Mouse (Mus musculus): ENCODE data around the gene Cdcp1. TPM values are rescaled to one million over a fixed set of nuclear protein-coding genes. Genes with fewer than 3 reads are reported as not detected.

Cdcp1 gene
- not detected in 2 replicates for polyA plus RNA-seq (2012)

DNA sequence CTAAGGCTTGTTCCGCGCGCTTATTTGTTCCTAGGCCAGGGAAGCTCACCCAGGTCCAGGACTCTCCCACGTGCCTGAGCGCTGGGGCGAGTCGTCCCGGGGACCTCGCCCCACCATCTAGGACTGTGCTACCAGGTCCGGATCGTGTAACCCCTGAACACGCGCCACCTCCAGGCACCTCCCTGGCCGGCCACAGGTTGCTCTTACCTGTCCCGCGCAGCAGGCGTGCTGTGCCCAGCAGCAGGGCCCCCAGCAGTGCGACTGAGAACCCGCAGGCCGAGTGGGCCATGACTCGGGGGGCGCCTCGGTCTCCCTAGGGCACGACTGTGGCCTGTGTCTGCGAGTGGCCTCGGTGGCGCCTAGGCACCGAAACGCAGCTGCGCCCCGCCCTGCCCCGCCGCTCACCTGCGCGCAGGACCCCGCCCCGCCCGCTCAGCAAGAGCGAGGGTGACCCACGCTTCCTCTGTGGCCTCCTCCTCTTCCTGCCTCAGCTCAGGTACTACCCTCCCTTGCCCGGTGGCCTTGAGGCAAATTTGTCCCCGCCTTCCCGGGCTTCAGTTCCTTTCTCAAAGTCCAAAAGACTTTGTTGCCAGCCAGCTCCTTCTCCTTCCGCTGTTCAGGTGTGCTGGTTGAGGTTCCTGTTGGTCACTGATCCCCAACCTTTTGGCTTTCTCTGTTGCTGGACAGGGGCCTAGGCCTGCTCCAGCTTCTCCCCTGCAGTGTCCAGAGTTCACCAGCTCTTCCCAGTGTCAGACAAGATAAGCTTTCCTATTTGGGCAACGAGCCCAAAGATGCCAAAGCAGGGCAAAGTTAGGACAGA lies at the start of gene Cdcp1:
Gene Cdcp1, minus strand, starts transcription at position 418 of the 820 bp plus-strand sequence.
- TF ChIP-seq GATA1 (IDR thresholded peaks at IDR 0.05; ENCODE audit: low read length), result no peak
- no peak for TF ChIP-seq TAL1 (IDR thresholded peaks at IDR 0.05; ENCODE audit: low read length)
- H3K4me1 ChIP-seq (ENCODE audit: control insufficient read depth), result peaks cover 5% of the 10 kb centered on the region
- peaks cover 25% of the 10 kb centered on the region for H3K27me3 ChIP-seq (ENCODE audit: control insufficient read depth)
- no peaks in the 10 kb centered on the region for H3K36me3 ChIP-seq (ENCODE audit: control insufficient read depth)
- no peaks in the 10 kb centered on the region for H3K9me3 ChIP-seq (ENCODE audit: control insufficient read depth, low read length)
- peak within 1 kb of the TSS; percentile 27 for H3K4me3 ChIP-seq (replicated peaks)

DNA sequence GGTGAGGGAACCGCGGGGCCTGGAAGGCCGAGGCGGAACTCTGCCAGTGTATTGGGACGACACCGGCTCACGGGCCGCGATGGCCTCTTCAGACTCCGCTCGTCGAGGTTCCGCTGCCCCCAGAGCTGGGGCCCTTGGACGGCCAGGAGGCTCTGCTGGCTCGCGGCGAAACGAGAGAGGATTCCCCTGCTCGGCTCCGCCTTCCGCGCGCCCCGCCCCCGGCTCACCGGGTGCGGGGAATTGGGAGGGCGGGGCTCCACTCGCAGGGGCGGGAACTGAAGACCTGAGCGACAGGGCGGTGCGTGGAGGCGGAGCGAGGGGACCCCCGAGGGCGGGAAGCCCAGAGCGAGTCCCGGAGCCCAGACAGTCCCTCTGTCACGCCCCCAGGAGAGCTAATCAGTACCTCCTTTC lies 44.8 kb upstream of the Cdcp1 start, which contains the start of gene Tmem158:
Gene Tmem158, minus strand, starts transcription at position 154 of the 411 bp plus-strand sequence.
- peaks cover 58% of the 10 kb centered on the region for H3K27me3 ChIP-seq (ENCODE audit: control insufficient read depth)
- no peak for TF ChIP-seq TAL1 (IDR thresholded peaks at IDR 0.05; ENCODE audit: low read length)
- no peak for TF ChIP-seq GATA1 (IDR thresholded peaks at IDR 0.05; ENCODE audit: low read length)

GRCm38 (mm10) chr9:123259896-123260610 lies 44.2 kb upstream of the Cdcp1 start:
- Histone ChIP-seq H3K27me3 (ENCODE audit: control insufficient read depth) (peaks cover 58% of the 10 kb centered on the region), H3K9me3 (ENCODE audit: control insufficient read depth, low read length) (peaks cover 5% of the 10 kb centered on the region; the same call in 1 of the 2 replicates), H3K36me3 (ENCODE audit: control insufficient read depth) (no peaks in the 10 kb centered on the region), H3K4me3 (replicated peaks) (peak overlapping the region; percentile 66), H3K4me1 (ENCODE audit: control insufficient read depth) (peaks cover 17% of the 10 kb centered on the region)
- TF ChIP-seq GATA1 (IDR thresholded peaks at IDR 0.05; ENCODE audit: low read length), result no peak

More for the DNA sequence above, 44.8 kb upstream of the Cdcp1 start, which contains the start of gene Tmem158:
- peaks cover 5% of the 10 kb centered on the region; the same call in 1 of the 2 replicates for H3K9me3 ChIP-seq (ENCODE audit: control insufficient read depth, low read length)
- H3K4me3 ChIP-seq (replicated peaks), result peak within 1 kb of the TSS; percentile 66
- H3K36me3 ChIP-seq (ENCODE audit: control insufficient read depth), result no peaks in the 10 kb centered on the region
- peaks cover 17% of the 10 kb centered on the region for H3K4me1 ChIP-seq (ENCODE audit: control insufficient read depth)

DNA sequence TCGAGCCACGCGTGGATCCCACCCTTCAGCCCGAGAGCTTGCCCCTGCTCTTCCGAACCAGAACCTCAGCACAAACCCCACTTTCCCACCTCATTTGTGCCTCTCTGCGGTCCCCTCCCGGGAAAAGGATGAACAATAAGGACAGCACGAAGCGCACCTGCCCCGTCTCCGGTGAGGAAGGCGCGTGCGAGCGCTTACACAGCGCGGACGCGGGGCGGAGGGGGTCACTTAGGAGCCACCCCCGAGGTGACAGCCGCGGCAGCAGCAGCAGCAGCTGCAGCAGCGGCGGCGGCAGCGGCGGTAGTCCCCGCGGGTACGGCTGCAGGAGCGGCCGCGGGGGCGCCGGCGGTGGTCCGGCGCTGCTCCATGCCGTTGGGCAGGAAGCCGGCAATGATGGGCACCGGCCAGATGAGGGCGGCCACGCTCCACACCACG lies 43.6 kb upstream of the Cdcp1 start:
- H3K27me3 ChIP-seq (ENCODE audit: control insufficient read depth), result peaks cover 58% of the 10 kb centered on the region

GRCm38 (mm10) chr9:123258796-123259195 lies 43.0 kb upstream of the Cdcp1 start:
- peaks cover 5% of the 10 kb centered on the region; the same call in 1 of the 2 replicates for H3K9me3 ChIP-seq (ENCODE audit: control insufficient read depth, low read length)
- H3K36me3 ChIP-seq (ENCODE audit: control insufficient read depth), result no peaks in the 10 kb centered on the region
- peaks cover 60% of the 10 kb centered on the region for H3K27me3 ChIP-seq (ENCODE audit: control insufficient read depth)
- H3K4me1 ChIP-seq (ENCODE audit: control insufficient read depth), result peaks cover 17% of the 10 kb centered on the region
- no peak for TF ChIP-seq TAL1 (IDR thresholded peaks at IDR 0.05; ENCODE audit: low read length)
- no peak for TF ChIP-seq GATA1 (IDR thresholded peaks at IDR 0.05; ENCODE audit: low read length)
- no peak overlapping the region for H3K4me3 ChIP-seq (replicated peaks)

More for the DNA sequence above, 43.6 kb upstream of the Cdcp1 start:
- Histone ChIP-seq H3K36me3 (ENCODE audit: control insufficient read depth) (no peaks in the 10 kb centered on the region), H3K9me3 (ENCODE audit: control insufficient read depth, low read length) (peaks cover 5% of the 10 kb centered on the region; the same call in 1 of the 2 replicates), H3K4me3 (replicated peaks) (peak overlapping the region; percentile 66), H3K4me1 (ENCODE audit: control insufficient read depth) (peaks cover 17% of the 10 kb centered on the region)
- no peak for TF ChIP-seq GATA1 (IDR thresholded peaks at IDR 0.05; ENCODE audit: low read length)
- no peak for TF ChIP-seq TAL1 (IDR thresholded peaks at IDR 0.05; ENCODE audit: low read length)

DNA sequence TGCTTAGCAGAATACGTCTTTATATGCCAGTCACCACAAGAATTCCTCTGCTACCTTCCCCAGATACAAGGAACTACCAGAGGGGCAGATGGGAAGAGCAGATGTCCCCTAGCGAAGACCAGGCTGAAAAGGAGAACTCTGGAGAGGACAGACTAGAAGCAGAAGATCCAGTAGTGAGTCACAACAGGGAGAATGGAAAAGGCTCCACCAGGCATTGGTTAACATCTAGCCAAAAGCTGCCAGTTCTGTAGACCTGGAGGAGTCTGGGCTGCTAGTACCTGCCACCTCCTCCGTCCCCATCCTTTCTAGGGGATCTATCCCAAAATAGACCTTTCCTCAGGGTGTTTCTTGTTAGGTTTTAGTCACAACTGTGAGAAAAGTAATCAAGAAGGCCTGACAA lies 39.9 kb upstream of the Cdcp1 start:
- H3K4me3 ChIP-seq (replicated peaks), result no peak overlapping the region
- peaks cover 52% of the 10 kb centered on the region for H3K27me3 ChIP-seq (ENCODE audit: control insufficient read depth)
- H3K4me1 ChIP-seq (ENCODE audit: control insufficient read depth), result peaks cover 18% of the 10 kb centered on the region
- no peaks in the 10 kb centered on the region for H3K36me3 ChIP-seq (ENCODE audit: control insufficient read depth)
- TF ChIP-seq TAL1 (IDR thresholded peaks at IDR 0.05; ENCODE audit: low read length), result no peak
- no peak for TF ChIP-seq GATA1 (IDR thresholded peaks at IDR 0.05; ENCODE audit: low read length)
- H3K9me3 ChIP-seq (ENCODE audit: control insufficient read depth, low read length), result peaks cover 5% of the 10 kb centered on the region; the same call in 1 of the 2 replicates

- Histone ChIP-seq H3K4me1 (ENCODE audit: control insufficient read depth) (peaks cover 6% of the 10 kb centered on the region; the same call in 1 of the 2 replicates), H3K36me3 (ENCODE audit: control insufficient read depth) (no peaks in the 10 kb centered on the region), H3K4me3 (replicated peaks) (no peak overlapping the region), H3K9me3 (ENCODE audit: control insufficient read depth, low read length) (no peaks in the 10 kb centered on the region), H3K27me3 (ENCODE audit: control insufficient read depth) (no peaks in the 10 kb centered on the region; the same call in 1 of the 2 replicates)
- TF ChIP-seq GATA1 (IDR thresholded peaks at IDR 0.05; ENCODE audit: low read length), result no peak
Measured at GRCm38 (mm10) chr9:123247992-123248391, 32.2 kb upstream of the Cdcp1 start.

- TF ChIP-seq TAL1 (IDR thresholded peaks at IDR 0.05; ENCODE audit: low read length), result no peak
- TF ChIP-seq GATA1 (IDR thresholded peaks at IDR 0.05; ENCODE audit: low read length), result no peak
- H3K27me3 ChIP-seq (ENCODE audit: control insufficient read depth), result no peaks in the 10 kb centered on the region; the same call in 1 of the 2 replicates
- H3K4me1 ChIP-seq (ENCODE audit: control insufficient read depth), result peaks cover 3% of the 10 kb centered on the region; the same call in 1 of the 2 replicates
- no peaks in the 10 kb centered on the region for H3K9me3 ChIP-seq (ENCODE audit: control insufficient read depth, low read length)
- no peaks in the 10 kb centered on the region for H3K36me3 ChIP-seq (ENCODE audit: control insufficient read depth)
- H3K4me3 ChIP-seq (replicated peaks), result no peak overlapping the region
Measured at GRCm38 (mm10) chr9:123245146-123245545, 29.3 kb upstream of the Cdcp1 start.

GRCm38 (mm10) chr9:123243988-123244387 lies 28.1 kb upstream of the Cdcp1 start:
- no peaks in the 10 kb centered on the region; the same call in 1 of the 2 replicates for H3K27me3 ChIP-seq (ENCODE audit: control insufficient read depth)
- H3K4me1 ChIP-seq (ENCODE audit: control insufficient read depth), result peaks cover 3% of the 10 kb centered on the region; the same call in 1 of the 2 replicates
- H3K36me3 ChIP-seq (ENCODE audit: control insufficient read depth), result no peaks in the 10 kb centered on the region
- H3K9me3 ChIP-seq (ENCODE audit: control insufficient read depth, low read length), result no peaks in the 10 kb centered on the region
- TF ChIP-seq TAL1 (IDR thresholded peaks at IDR 0.05; ENCODE audit: low read length), result no peak
- no peak for TF ChIP-seq GATA1 (IDR thresholded peaks at IDR 0.05; ENCODE audit: low read length)
- H3K4me3 ChIP-seq (replicated peaks), result no peak overlapping the region

All from erythroblast, embryonic 14.5 days (primary cell).